Mouse (Mus musculus) lung, postnatal 14 days (tissue): Measurements from ENCODE around the gene Zc3h4.

Experiments used
- DNase-seq: peaks from one replicate; pipeline ENCODE4 v3.0.0; 2021

Gene Zc3h4

GRCm38 (mm10) chr7:16441241-16441640 lies 40.5 kb downstream of the Zc3h4 start:
- no peak for DNase-seq

DNA sequence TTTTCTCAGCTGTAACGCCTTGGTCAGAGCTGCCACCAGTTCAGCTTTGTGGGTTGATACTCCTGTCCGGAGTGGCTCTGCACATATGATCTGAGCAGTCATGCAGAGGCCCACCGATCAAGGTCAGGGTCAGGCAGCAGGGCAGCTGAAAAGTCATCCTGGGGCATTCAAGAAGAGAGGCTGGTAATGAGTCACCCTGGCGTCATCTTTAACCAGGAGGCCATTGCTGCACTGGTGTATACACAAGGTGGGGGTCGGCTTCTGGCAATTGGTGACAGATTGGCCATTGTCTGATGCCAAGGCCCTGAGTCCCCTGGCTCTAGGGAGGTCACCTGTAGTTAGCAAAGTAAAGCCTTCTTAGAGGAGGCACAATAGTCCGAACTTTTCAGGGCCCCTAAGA lies 50.9 kb downstream of the Zc3h4 start:
- no peak for DNase-seq

DNA sequence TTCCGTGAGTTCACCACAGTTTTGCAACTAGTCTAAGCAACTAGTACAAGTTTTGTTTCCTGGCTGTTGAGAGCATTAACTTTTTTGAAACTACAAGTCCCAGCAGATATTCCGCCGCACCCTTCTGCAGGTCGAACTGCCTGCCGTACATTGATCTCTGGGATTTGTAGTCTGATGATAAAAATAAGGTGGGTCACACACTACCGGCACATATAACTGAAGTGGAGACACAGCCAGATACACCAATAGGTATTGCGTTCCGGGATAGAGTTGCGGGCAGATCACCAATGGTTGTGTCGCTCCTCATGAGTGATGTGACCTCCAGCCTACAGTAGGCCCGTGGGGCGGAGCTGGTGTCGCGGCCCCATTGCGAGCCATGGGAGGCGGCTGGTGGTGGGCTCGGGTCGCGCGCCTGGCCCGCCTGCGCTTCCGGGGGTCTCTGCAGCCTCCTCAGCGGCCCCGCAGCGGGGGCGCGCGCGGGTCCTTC lies 51.9 kb downstream of the Zc3h4 start, which contains the start of gene Tmem160:
Gene Tmem160, plus strand, starts transcription at position 193 of the 487 bp plus-strand sequence.
- DNase-seq, result peak; percentile 87

- DNase-seq, result peak; percentile 33
Observed at GRCm38 (mm10) chr7:16453118-16453711, 52.5 kb downstream of the Zc3h4 start.

DNA sequence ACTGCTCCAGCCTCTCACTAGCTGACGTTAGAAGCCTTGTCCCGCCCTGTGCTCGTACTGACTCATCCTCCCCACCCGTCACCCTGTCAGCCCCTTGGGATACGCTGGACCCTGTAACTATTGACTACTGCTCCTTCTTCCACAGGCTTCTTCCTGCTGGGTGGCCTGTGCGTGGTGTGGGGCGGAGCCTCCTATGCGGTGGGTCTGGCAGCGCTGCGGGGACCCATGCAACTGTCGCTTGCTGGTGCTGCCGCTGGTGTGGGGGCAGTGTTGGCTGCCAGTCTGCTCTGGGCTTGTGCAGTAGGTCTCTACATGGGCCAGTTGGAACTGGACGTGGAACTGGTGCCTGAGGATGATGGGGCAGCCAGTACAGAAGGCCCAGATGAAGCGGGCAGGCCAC lies 54.3 kb downstream of the Zc3h4 start:
- no peak for DNase-seq

DNA sequence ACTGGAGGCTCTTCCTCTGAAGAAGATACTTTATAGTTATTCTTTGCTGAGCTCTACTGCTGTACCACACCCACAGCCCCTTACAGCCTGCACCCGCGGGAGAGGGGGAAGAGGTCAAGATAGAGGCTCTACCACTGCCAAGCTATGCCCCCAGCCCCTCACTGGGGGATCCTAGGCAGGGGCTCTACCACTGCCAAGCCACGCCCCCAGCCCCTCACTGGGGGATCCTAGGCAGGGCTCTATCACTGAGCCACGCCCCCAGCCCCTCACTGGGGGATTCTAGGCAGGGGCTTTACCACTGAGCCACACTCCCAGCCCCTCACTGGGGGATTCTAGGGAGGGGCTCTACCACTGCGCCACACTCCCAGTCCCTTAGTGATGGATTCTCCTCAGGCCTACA lies 55.6 kb downstream of the Zc3h4 start:
- no peak for DNase-seq

DNA sequence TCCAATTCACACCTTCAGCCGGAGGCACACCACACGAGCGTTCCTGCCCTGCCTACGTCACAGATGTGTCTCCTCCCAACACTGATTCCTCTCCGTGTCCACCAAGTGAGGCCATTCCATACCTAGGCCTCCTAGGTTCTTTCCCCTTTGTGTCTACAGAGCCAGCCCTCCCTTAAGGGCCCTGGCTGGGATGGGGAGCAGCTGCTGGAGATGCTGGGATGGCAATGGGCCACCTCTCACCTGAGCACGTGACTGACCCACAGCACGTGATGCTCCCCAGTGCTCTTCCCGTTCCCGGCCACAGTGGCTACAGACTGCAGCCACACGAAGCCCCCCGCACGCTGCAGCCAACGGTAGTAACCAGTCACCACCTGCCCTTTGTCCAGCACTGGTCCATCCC lies 59.9 kb downstream of the Zc3h4 start:
- DNase-seq, result no peak

- no peak for DNase-seq
Observed at GRCm38 (mm10) chr7:16461151-16461550, 60.4 kb downstream of the Zc3h4 start.

DNA sequence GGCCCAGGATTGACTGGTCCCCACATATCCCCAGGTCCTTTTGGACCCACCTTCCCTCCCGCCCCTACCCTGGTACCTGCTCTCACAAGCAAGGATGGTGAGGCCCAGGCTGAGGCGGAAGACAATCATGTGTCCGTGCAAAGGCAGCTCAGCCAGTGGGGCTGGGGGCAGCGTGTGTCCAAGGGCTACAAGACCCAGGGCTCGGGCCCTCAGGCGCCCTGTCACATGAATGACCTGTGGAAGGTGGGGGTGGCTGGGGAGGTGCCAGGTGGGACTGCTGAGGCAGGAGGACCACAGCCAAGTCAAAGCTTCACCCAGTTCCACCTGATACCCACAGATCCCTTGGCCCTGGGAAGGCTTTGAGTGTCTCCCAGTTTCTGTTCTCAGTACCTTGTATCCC lies 61.0 kb downstream of the Zc3h4 start:
- no peak for DNase-seq

DNA sequence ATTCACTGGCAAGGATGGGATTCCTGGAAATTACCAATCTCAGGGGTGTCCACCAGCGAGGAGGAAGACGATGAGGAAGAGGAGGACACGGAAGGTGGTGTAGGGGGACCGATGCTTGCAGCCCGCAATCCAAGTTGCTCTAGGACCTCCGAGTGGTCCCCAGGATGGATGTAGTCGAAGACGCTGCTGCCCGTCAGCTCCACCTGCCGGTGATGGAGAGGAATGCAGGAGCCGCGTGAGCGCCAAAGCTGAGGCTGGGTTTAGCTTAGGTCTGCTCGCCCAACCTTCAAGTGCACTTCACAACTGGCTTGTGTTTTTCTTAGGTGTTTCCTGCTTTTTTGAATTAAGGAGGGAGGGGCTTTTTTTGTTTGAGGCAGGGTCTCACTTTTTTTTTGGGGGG lies 62.5 kb downstream of the Zc3h4 start:
- DNase-seq, result peak; percentile 90

DNA sequence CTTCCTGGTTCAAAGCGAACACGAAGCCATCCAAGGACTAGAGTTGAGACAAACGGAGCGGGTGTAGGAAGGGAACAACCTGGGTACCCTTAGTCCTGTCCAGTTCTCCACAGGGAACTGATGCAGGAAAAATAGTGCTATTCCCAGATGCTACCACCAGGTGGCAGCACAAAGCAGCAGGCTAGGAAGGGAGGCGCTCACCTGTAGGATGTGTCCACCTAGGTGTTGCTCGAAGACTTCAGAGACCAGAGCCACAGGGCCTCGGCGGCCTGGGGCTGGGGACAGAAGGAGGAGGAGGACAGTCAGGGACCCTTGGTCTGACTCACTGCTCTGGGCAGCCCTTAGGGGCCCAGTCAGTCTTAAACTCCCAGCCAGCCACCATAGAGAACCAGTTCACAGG lies 64.5 kb downstream of the Zc3h4 start:
- DNase-seq, result peak; percentile 83

DNA sequence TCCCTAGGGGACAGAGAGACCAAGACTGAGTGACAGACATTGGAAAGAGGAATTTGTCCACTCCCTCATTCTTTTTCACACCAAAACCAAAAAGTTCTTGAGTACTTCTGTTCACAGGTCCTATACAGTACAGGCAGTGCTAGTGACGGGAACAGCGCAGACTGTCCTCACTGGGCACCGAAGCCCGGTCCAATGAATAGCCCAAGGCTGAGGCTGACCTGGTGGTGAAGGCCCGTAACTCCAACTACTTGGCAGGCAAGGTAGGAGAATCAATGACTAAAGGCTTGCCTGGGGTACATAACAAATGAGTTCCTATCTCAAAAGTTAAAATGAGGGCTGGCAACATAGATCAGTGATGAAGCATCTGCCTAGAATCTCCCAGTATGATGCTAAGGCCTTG lies 64.9 kb downstream of the Zc3h4 start:
- no peak for DNase-seq

DNA sequence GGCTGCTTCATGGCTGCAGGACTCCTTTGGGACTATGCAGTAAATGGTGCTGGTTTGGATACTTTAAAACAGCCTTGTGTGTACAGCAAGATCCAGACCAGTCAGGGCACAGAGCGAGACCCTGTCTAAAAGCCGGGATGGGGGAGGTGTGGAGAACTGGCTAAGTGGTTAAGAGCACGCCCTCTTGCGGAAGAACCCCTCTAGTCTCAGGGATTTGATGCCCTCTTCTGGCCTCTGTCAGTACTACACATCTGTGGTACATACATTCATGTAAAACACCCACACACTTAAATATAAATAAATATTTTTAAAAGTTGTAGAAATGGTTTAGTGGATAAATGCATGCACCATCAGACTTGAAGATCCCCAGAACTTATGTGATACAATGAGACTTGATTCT lies 65.9 kb downstream of the Zc3h4 start:
- DNase-seq, result no peak

- no peak for DNase-seq
Observed at GRCm38 (mm10) chr7:16468115-16468514, 67.4 kb downstream of the Zc3h4 start.

DNA sequence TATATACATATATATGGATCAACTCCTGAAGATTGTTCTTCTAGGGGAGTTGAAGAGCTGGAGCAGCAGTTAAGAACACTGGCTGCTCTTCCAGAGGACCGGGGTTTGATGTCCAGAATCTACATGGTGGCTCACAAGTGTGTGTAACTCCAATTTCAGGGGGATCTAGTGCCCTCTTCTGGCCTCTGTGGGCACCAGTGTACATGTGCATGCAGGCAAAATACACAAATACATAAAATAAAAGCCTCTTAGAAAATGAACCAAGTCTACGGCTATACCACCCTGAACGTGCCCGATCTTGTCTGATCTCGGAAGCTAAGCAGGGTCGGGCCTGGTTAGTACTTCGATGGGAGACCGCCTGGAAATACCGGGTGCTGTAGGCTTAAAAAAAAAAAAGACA lies 70.8 kb downstream of the Zc3h4 start:
- DNase-seq, result peak; percentile 29

DNA sequence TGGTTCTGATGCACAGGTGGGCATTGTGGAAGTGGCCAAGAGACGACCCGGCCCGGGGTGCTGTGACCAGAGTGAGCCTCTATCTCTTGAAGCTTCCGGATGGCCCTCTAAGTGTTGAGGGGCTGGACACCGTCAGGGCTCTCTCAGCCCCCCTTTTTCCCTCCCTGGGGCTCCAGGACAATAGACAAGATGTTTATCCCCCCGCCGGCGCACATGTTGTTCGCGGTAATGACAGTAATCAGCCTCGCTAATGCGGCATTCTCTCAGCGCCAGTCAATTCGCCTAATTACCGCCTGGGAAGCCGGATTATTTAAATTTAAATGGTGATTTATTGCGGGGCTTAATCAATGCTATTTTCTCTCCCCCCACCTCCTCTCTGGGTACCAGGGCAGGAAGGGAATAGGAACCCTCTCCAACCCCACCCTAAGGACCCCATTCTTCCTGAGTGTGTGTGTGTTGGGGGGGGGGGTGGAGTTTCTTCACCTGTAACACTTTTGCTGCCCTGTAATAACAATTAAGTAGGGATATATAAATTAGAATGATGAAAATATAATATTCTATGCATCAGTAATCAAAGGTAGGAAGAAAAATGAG lies 71.5 kb downstream of the Zc3h4 start:
- no peak for DNase-seq

- DNase-seq, result no peak
Observed at GRCm38 (mm10) chr7:16473847-16474246, 73.1 kb downstream of the Zc3h4 start.

DNA sequence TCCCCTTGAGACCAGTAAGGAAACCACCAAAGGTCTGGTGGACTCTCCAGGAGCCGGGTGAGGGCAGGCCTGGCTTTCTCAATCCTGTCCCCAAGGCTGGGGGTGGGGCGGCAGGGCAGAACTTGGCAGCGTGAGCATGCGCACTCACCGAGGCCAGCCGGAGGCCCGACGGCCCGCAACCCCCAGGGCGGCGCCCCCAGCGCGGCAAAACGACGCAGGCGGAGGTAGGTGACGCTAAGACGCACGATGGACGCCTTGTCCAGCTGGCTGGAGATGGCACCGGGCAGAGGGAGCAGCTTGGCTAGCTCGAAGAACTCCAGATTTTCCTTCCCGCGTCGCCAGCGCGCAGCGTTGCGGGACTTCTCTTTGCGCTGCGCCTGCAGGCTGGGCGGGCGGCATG lies 73.7 kb downstream of the Zc3h4 start:
- peak; percentile 34 for DNase-seq

DNA sequence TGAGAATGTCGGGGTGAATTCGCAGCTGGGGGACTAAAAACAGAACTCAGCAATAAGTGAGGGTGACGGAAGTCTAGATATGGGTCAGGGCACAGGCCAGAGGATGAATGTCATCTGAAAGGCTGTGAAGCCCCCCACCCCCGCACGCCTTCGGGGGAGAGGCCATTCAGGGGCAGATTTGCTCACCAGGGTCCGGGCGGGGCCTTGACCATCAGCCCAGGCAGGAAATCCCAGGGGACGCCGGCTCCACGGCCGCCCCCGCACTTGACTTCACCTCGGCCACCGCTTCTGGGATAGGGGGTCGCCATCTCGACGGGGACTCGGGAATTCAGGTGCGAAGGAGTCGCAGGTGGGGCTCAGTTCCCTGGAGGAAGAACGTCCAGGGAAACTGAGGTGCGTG lies 74.6 kb downstream of the Zc3h4 start:
- no peak for DNase-seq

- DNase-seq, result no peak
Observed at GRCm38 (mm10) chr7:16475764-16476599, 75.3 kb downstream of the Zc3h4 start.

GRCm38 (mm10) chr7:16476600-16476989 lies 75.9 kb downstream of the Zc3h4 start:
- no peak for DNase-seq

DNA sequence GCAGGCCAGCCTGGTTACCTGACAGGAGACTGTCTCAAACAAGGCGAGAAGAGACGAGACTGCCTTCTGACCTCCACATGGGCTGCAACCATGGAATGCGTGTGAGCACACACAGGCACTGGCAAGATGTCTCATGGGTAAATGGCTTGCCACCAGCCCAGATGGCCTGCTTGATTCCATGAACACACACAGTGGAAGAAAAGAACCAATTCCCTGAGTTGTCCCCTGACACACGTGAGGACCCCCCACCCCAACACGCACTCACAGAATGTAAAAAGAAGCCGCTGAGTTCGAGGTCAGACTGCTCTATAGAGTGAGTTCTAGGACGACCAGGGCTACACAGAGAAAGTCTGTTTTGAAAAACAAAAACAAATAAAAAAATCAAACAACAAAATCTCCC lies 76.9 kb downstream of the Zc3h4 start, which contains the start of gene Npas1:
Gene Npas1, minus strand, starts transcription at position 101 of the 400 bp plus-strand sequence.
- no peak for DNase-seq
